Comparison of ENCODE assay signal across 9 mouse cellular contexts in the genomic region with DNA sequence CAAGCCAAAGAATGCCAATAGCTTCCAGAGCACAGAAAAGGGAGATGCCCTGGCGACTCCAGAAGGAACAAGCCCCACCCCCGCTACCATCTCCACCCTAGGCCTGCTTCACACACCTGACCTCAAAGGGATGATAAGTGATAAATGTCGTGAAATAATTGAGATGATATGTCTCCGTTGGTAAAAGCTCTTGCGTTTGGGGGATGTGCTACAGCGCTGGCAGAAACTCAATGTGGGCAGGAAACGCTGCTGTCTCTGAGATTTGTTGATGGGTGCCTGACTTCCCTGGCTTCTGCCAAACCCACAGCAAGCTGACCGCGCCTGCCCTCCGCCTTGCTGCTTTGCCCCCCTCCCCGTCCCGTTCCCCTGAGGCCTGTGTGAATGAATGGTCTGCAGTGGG. TPM values are rescaled to one million over a fixed set of nuclear protein-coding genes. Genes with fewer than 3 reads are reported as not detected.
DNase-seq lines count a peak whose midpoint lies in the region; ATAC-seq lines count a peak whose summit lies in the region.
"Had no signal": no experiment of that assay in that cellular context is flagged by ENCODE, and none has a peak within 500 bp of the region (broad histone marks: within the 10 kb centered on the region; RNA-seq: fewer than 3 reads in every experiment).

No protein-coding gene starts in this region.

- WGBS in hindbrain, embryonic 12.5 days: 57% methylated on average over 12 of the region's 12 CpGs
- WGBS in hindbrain, embryonic 11.5 days: 64% methylated on average over 12 of the region's 12 CpGs

- H3K9me3 ChIP-seq in hindbrain, embryonic 12.5 days (replicated peaks): no peaks in the 10 kb centered on the region
- no peaks in the 10 kb centered on the region for H3K9me3 ChIP-seq in hindbrain, embryonic 11.5 days (ENCODE audit: control insufficient read depth, low read length)
- H3K9me3 ChIP-seq: limb, embryonic 12.5 days had no signal

- H3K4me3 ChIP-seq in hindbrain, embryonic 12.5 days: no peak overlapping the region
- no peak overlapping the region for H3K4me3 ChIP-seq in hindbrain, embryonic 11.5 days (ENCODE audit: low read depth, low read length)
- H3K4me3 ChIP-seq: limb, embryonic 12.5 days had no signal

- DNase-seq in hindbrain, embryonic 11.5 days (ENCODE audit: low spot score): no peak
- DNase-seq in T-cell, adult 2 months (ENCODE audit: low spot score): peak; percentile 74
- peak; percentile 78 for DNase-seq in lung, postnatal 25 days (ENCODE audit: low spot score)
- DNase-seq in gastrocnemius, postnatal 25 days: no peak
- no peak for DNase-seq in layer of hippocampus, adult 11-12 months (ENCODE audit: low spot score)
- DNase-seq in frontal cortex, adult 2 months (ENCODE audit: extremely low spot score in 1 of 2, low spot score in 1 of 2): no peak

- H3K9ac ChIP-seq in hindbrain, embryonic 12.5 days: 0 out of 2 replicates have a peak overlapping the region, but pooled peaks have one; percentile 4
- H3K9ac ChIP-seq in hindbrain, embryonic 11.5 days (ENCODE audit: low read depth, low read length): no peak overlapping the region; the same call in 1 of the 2 replicates
- H3K9ac ChIP-seq: limb, embryonic 12.5 days had no signal

- peaks cover 3% of the 10 kb centered on the region; the same call in 1 of the 2 replicates for H3K27me3 ChIP-seq in hindbrain, embryonic 12.5 days
- no peaks in the 10 kb centered on the region for H3K27me3 ChIP-seq in hindbrain, embryonic 11.5 days (ENCODE audit: control insufficient read depth, insufficient read depth, low read length)
- H3K27me3 ChIP-seq: limb, embryonic 12.5 days had no signal

- ATAC-seq in hindbrain, embryonic 12.5 days (ENCODE audit: low FRiP score): no peak
- no peak for ATAC-seq in hindbrain, embryonic 11.5 days (ENCODE audit: low FRiP score)
- ATAC-seq in hematopoietic stem cell, adult 5-6 weeks (replicated peaks in 1 of 2; ENCODE audit: insufficient read depth in 1 of 2, low FRiP score in 2 of 2, low TSS enrichment in 1 of 2, low read depth in 1 of 2, poor library complexity in 2 of 2, severe bottlenecking in 2 of 2): peak; percentile 63 to 84

- no peak overlapping the region for H3K4me2 ChIP-seq in hindbrain, embryonic 12.5 days (replicated peaks)
- no peak overlapping the region for H3K4me2 ChIP-seq in hindbrain, embryonic 11.5 days (replicated peaks; ENCODE audit: low read depth, low read length)
- H3K4me2 ChIP-seq: limb, embryonic 12.5 days had no signal

- 0 out of 2 replicates have a peak, but pooled peaks cover 7% of the 10 kb centered on the region for H3K36me3 ChIP-seq in hindbrain, embryonic 12.5 days
- H3K36me3 ChIP-seq in hindbrain, embryonic 11.5 days (ENCODE audit: control insufficient read depth, insufficient read depth, low read length): no peaks in the 10 kb centered on the region

- peaks cover 20% of the 10 kb centered on the region for H3K4me1 ChIP-seq in hindbrain, embryonic 12.5 days
- no peaks in the 10 kb centered on the region; the same call in 1 of the 2 replicates for H3K4me1 ChIP-seq in hindbrain, embryonic 11.5 days (replicated peaks; ENCODE audit: control insufficient read depth, insufficient read depth, low read length)

- no peak overlapping the region for H3K27ac ChIP-seq in hindbrain, embryonic 12.5 days
- H3K27ac ChIP-seq in hindbrain, embryonic 11.5 days (ENCODE audit: low read depth, low read length): no peak overlapping the region
- H3K27ac ChIP-seq: limb, embryonic 12.5 days had no signal

RNA-seq across cellular contexts. Expression of a gene that starts 6.8 kb away (rescaled TPM):
- 47.1 and 48.6 TPM in 2 replicates for polyA plus RNA-seq in hindbrain, embryonic 12.5 days (2016; fragmentation: Nextera tagmentation; extraction: Ambion mirVana)
- 35.1 and 36.8 TPM in 2 replicates for polyA plus RNA-seq in hindbrain, embryonic 11.5 days (2014; fragmentation: Nextera tagmentation; extraction: Ambion mirVana)
- 7.1 and 7.5 TPM in 2 replicates for total RNA-seq in hematopoietic stem cell, adult 5-6 weeks (2017)
- 10 to 100 TPM; 50.5 to 71.4 TPM for total RNA-seq in gastrocnemius, postnatal 25 days (2021)
- 18.0 and 27.4 TPM in 2 replicates for polyA plus RNA-seq in frontal cortex, adult 2 months (2012; rRNA removed)

RNA-seq across cellular contexts. Expression of a gene that starts 44.0 kb away (rescaled TPM):
- 46.6 and 48.7 TPM in 2 replicates for polyA plus RNA-seq in hindbrain, embryonic 12.5 days (2016; fragmentation: Nextera tagmentation; extraction: Ambion mirVana)
- polyA plus RNA-seq in hindbrain, embryonic 11.5 days (2014; fragmentation: Nextera tagmentation; extraction: Ambion mirVana): 54.7 and 55.9 TPM in 2 replicates
- 11.6 and 21.4 TPM in 2 replicates for total RNA-seq in hematopoietic stem cell, adult 5-6 weeks (2017)
- total RNA-seq in gastrocnemius, postnatal 25 days (2021): 10 to 100 TPM; 18.2 to 18.5 TPM
- 92.5 and 96.4 TPM in 2 replicates for polyA plus RNA-seq in frontal cortex, adult 2 months (2012; rRNA removed)

Comparison
In these comparisons a context has a peak if more than half of its experiments do, and no peak if none do; other contexts are left out.
1. ATAC-seq: peak in hematopoietic stem cell, adult 5-6 weeks (2 of 2); none in hindbrain, embryonic 12.5 days (single experiment) and hindbrain, embryonic 11.5 days (single experiment).
2. DNase-seq: peak in T-cell, adult 2 months (single experiment) and lung, postnatal 25 days (single experiment); none in hindbrain, embryonic 11.5 days (single experiment), gastrocnemius, postnatal 25 days (single experiment), layer of hippocampus, adult 11-12 months (single experiment) and frontal cortex, adult 2 months (0 of 2).